8 mouse cellular contexts compared by ENCODE assay signal in genomic region chr8:71971945-71972344, GRCm38 (mm10). TPM values are rescaled to one million over a fixed set of nuclear protein-coding genes. Genes with fewer than 3 reads are reported as not detected.
DNase-seq lines count a peak whose midpoint lies in the region; ATAC-seq lines count a peak whose summit lies in the region.

No protein-coding gene starts in this region.

- peak; percentile 38; the same call in 1 of the 2 replicates for ATAC-seq in frontal cortex, adult (ENCODE audit: low TSS enrichment)

- intact Hi-C loops in left cerebral cortex, postnatal 25 days (cut with DNase I), result no loop called here
- intact Hi-C loops in left cerebral cortex, postnatal 10 days (cut with DNase I), result no loop called here
- intact Hi-C loops in gastrocnemius, postnatal 36 days (cut with DNase I), result no loop called here

- no peak for DNase-seq in frontal cortex, postnatal 25 days (ENCODE audit: low spot score in 2 of 2)
- peak; percentile 13 to 23 for DNase-seq in left cerebral cortex, postnatal 25 days (ENCODE audit: low spot score in 2 of 2)
- no peak for DNase-seq in left cerebral cortex, postnatal 10 days (ENCODE audit: extremely low spot score in 1 of 2, low spot score in 2 of 2)
- peak; percentile 64 for DNase-seq in R1 (ENCODE audit: low read depth, low spot score)
- peak; percentile 74 for DNase-seq in lung, postnatal 36 days
- DNase-seq in B cell, adult 2 months, result no peak
- no peak for DNase-seq in gastrocnemius, postnatal 36 days

RNA-seq across cellular contexts. Expression of gene Zfp961, which starts 21.1 kb away (rescaled TPM):
- total RNA-seq in left cerebral cortex, postnatal 25 days (2021), result 10 to 100 TPM; 13.5 to 14.2 TPM
- total RNA-seq in left cerebral cortex, postnatal 10 days (2021), result 10 to 100 TPM; 12.5 to 14.5 TPM
- 1 to 10 TPM; 2.0 to 2.9 TPM for total RNA-seq in gastrocnemius, postnatal 36 days (2021)

RNA-seq across cellular contexts. Expression of gene Cyp4f18, which starts 37.5 kb away (rescaled TPM):
- not detected for total RNA-seq in left cerebral cortex, postnatal 25 days (2021)
- not detected for total RNA-seq in left cerebral cortex, postnatal 10 days (2021)
- under 1 TPM in 1 of 2 experiments, not detected in 1; 0.37 TPM for total RNA-seq in gastrocnemius, postnatal 36 days (2021)

Comparison
In these comparisons a context has a peak if more than half of its experiments do, and no peak if none do; other contexts are left out.
1. DNase-seq: peak in left cerebral cortex, postnatal 25 days (2 of 2), R1 (single experiment) and lung, postnatal 36 days (single experiment); none in frontal cortex, postnatal 25 days (0 of 2), left cerebral cortex, postnatal 10 days (0 of 2), B cell, adult 2 months (0 of 2) and gastrocnemius, postnatal 36 days (0 of 2).